Comparison of ENCODE assay signal across 16 mouse cellular contexts in genomic region chr13:103302508-103302907, GRCm38 (mm10).
"Had no signal": no experiment of that assay in that cellular context is flagged by ENCODE, and none has a peak within 500 bp of the region (broad histone marks: within the 10 kb centered on the region; RNA-seq: fewer than 3 reads in every experiment).

No protein-coding gene starts in this region.

- ATAC-seq: liver, postnatal 0 days; midbrain, embryonic 15.5 days had no signal

- H3K9me3 ChIP-seq: liver, embryonic 13.5 days; lung, embryonic 15.5 days; megakaryocyte, embryonic 14.5 days; midbrain, embryonic 15.5 days; neural tube, embryonic 12.5 days had no signal

- H3K4me1 ChIP-seq: liver, embryonic 13.5 days; lung, embryonic 15.5 days; neural tube, embryonic 12.5 days had no signal

- H3K4me3 ChIP-seq: liver, embryonic 13.5 days; lung, embryonic 15.5 days; megakaryocyte, embryonic 14.5 days; midbrain, embryonic 15.5 days; neural tube, embryonic 12.5 days had no signal

- H3K27ac ChIP-seq: kidney, postnatal 0 days; liver, embryonic 13.5 days; lung, embryonic 15.5 days; macrophage; midbrain, embryonic 15.5 days; neural tube, embryonic 12.5 days had no signal

- H3K9ac ChIP-seq: liver, embryonic 13.5 days; liver, postnatal 0 days; lung, embryonic 15.5 days; midbrain, embryonic 15.5 days; neural tube, embryonic 12.5 days had no signal

- H3K27me3 ChIP-seq: liver, embryonic 13.5 days; lung, embryonic 15.5 days; midbrain, embryonic 15.5 days; neural tube, embryonic 12.5 days had no signal

- H3K4me2 ChIP-seq: liver, embryonic 13.5 days; lung, embryonic 15.5 days; midbrain, embryonic 11.5 days; midbrain, embryonic 15.5 days; neural tube, embryonic 12.5 days had no signal

- DNase-seq: kidney, adult 11 months; kidney, postnatal 36 days; left cerebral cortex, postnatal 4 days; liver; liver, embryonic 13.5 days; liver, postnatal 0 days; lung, postnatal 14 days; retina, postnatal 1 day; thymus, postnatal 36 days had no signal

- H3K36me3 ChIP-seq: liver, embryonic 13.5 days; lung, embryonic 15.5 days; midbrain, embryonic 15.5 days; neural tube, embryonic 12.5 days had no signal
